Mouse (Mus musculus): ENCODE measurements at regions not wholly inside any gene's neighbourhood (a gene's known extent, or its start where the extent isn't known, plus 50 kb on each side); places are given as distances from the start of the nearest gene placed in this dataset.

DNA sequence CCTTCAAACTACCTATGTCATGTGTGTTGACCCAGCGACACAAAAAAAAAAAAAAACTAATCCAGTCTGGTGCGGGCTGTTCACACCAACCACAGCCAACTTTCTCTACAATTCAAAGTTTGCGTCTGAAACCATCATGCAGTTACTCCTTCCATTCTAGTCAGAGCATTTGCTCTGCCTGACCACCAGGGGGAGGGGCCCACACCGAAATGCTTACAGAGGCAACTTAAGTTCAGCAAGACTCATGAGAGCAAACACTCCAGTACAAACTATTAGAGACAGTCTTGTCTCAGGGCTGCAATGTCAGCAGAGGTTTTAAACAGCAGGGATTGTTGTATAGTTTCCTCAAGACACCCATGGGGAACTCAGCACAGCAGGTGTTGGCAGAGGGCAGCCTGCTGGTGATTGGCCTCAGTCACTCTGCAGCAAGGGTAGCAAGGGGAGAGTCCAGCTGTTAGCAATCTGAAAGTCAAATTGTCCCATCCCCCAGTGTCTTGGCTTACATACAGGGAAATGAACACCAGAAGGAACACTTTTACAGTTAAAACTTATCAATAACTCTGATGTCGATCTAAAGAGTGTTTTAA lies 50.8 kb upstream of the Pip5k1b start:
- TF ChIP-seq POLR2A (IDR thresholded peaks at IDR 0.05; ENCODE audit: borderline replicate concordance, low read depth, low read length): no peak
- TF ChIP-seq CTCF (IDR thresholded peaks at IDR 0.05; ENCODE audit: low read depth, low read length): no peak
